Mouse (Mus musculus) neural tube, embryonic 11.5 days (tissue): ENCODE data around the gene Akap7. TPM values are rescaled to one million over a fixed set of nuclear protein-coding genes. Genes with fewer than 3 reads are reported as not detected.

Experiments used
- ATAC-seq: fragments of 200-750 bp; cut with Nextera tagmentation; 2 replicates; pipeline ENCODE4 v1.8.0; 2017; ENCODE audit warnings: moderate number of reproducible peaks, mild to moderate bottlenecking, moderate TSS enrichment, moderate library complexity; ENCODE audit not compliant: insufficient read depth, low FRiP score, low TSS enrichment
- DNase-seq: peaks from one replicate; pipeline ENCODE4 v3.0.0-alpha.2; 2015; ENCODE audit warnings: low spot score
- H3K27ac ChIP-seq: fragments of 300-500 bp; sonication (generic); 2 replicates; pipeline ENCODE4 v1.5.1; 2014; ENCODE audit warnings: low read depth, mild to moderate bottlenecking, low read length
- H3K27me3 ChIP-seq: fragments of 300-500 bp; sonication (generic); 2 replicates; pipeline ENCODE4 v1.6.1; 2014; ENCODE audit warnings: mild to moderate bottlenecking, low read length, mixed read lengths; ENCODE audit not compliant: control insufficient read depth, insufficient read depth
- H3K36me3 ChIP-seq: fragments of 300-500 bp; sonication (generic); 2 replicates; pipeline ENCODE4 v1.6.1; 2014; ENCODE audit warnings: mild to moderate bottlenecking, low read length, moderate library complexity, mixed read lengths; ENCODE audit not compliant: control insufficient read depth, insufficient read depth
- H3K4me1 ChIP-seq: fragments of 300-500 bp; sonication (generic); 2 replicates; pipeline ENCODE4 v1.6.1; 2014; ENCODE audit warnings: low read length, mixed read lengths; ENCODE audit not compliant: control insufficient read depth, insufficient read depth
- H3K4me2 ChIP-seq: fragments of 300-500 bp; sonication (generic); 2 replicates; pipeline ENCODE4 v1.6.1; 2014; ENCODE audit warnings: low read depth, mild to moderate bottlenecking, moderate library complexity
- H3K4me3 ChIP-seq: fragments of 300-500 bp; sonication (generic); 2 replicates; pipeline ENCODE4 v1.5.1; 2014; ENCODE audit warnings: low read depth, low read length
- H3K9ac ChIP-seq: fragments of 300-500 bp; sonication (generic); 2 replicates; pipeline ENCODE4 v1.6.1; 2014; ENCODE audit warnings: mild to moderate bottlenecking, low read length
- H3K9me3 ChIP-seq: fragments of 300-500 bp; sonication (generic); 2 replicates; pipeline ENCODE4 v1.6.1; 2016; ENCODE audit warnings: low read length; ENCODE audit not compliant: control insufficient read depth
- WGBS: fragments of 180-500 bp; shearing (Covaris S2); extraction: QIAGEN DNeasy Blood & Tissue Kit; methylation state at CpG from one replicate; pipeline ENCODE4 v1.1.7; 2014; 5-methylcytosine and 5-hydroxymethylcytosine counted together
- polyA plus RNA-seq: library from polyadenylated mRNA; unstranded; fragments of >200 nt; fragmentation: Nextera tagmentation; extraction: Ambion mirVana; gene quantifications from 2 replicates; pipeline ENCODE4 v1.2.1, GENCODE M21; 2014

Akap7 gene
- 19.0 and 24.0 TPM in 2 replicates for polyA plus RNA-seq

- no peaks in the 10 kb centered on the region for H3K27me3 ChIP-seq
- no peaks in the 10 kb centered on the region for H3K4me1 ChIP-seq
Observed at GRCm38 (mm10) chr10:25307770-25308169, at the start of gene Akap7. Akap7 (minus strand) TSS chr10:25307870.

GRCm38 (mm10) chr10:25354390-25354789 lies 46.7 kb upstream of the Akap7 start:
- WGBS, result 93% methylated on average over 7 of the region's 7 CpGs
- no peak for DNase-seq

More at GRCm38 (mm10) chr10:25307770-25308169, at the start of gene Akap7:
- H3K27ac ChIP-seq, result no peak within 1 kb of the TSS
- 91% methylated on average over 9 of the region's 9 CpGs for WGBS
- no peak for DNase-seq
- no peak within 1 kb of the TSS for H3K9ac ChIP-seq
- ATAC-seq, result no peak
- H3K36me3 ChIP-seq, result no peaks in the 10 kb centered on the region
- H3K4me3 ChIP-seq, result no peak within 1 kb of the TSS
- H3K9me3 ChIP-seq, result no peaks in the 10 kb centered on the region
- H3K4me2 ChIP-seq, result no peak within 1 kb of the TSS

GRCm38 (mm10) chr10:25353941-25354340 lies 46.3 kb upstream of the Akap7 start:
- 91% methylated on average over 3 of the region's 3 CpGs for WGBS
- Histone ChIP-seq H3K36me3 (no peaks in the 10 kb centered on the region), H3K9me3 (no peaks in the 10 kb centered on the region), H3K4me2 (no peak overlapping the region), H3K4me1 (no peaks in the 10 kb centered on the region), H3K27ac (no peak overlapping the region), H3K27me3 (no peaks in the 10 kb centered on the region), H3K4me3 (no peak overlapping the region), H3K9ac (no peak overlapping the region)
- no peak for DNase-seq
- no peak for ATAC-seq

More at GRCm38 (mm10) chr10:25354390-25354789, 46.7 kb upstream of the Akap7 start:
- Histone ChIP-seq H3K36me3 (no peaks in the 10 kb centered on the region), H3K4me3 (no peak overlapping the region), H3K27ac (no peak overlapping the region), H3K4me2 (no peak overlapping the region), H3K27me3 (no peaks in the 10 kb centered on the region), H3K9ac (no peak overlapping the region), H3K9me3 (no peaks in the 10 kb centered on the region), H3K4me1 (no peaks in the 10 kb centered on the region)
- ATAC-seq, result no peak

GRCm38 (mm10) chr10:25342801-25343200 lies 35.1 kb upstream of the Akap7 start:
- Histone ChIP-seq H3K4me2 (no peak overlapping the region), H3K4me3 (no peak overlapping the region), H3K36me3 (no peaks in the 10 kb centered on the region), H3K27ac (no peak overlapping the region), H3K9ac (no peak overlapping the region), H3K27me3 (no peaks in the 10 kb centered on the region), H3K9me3 (no peaks in the 10 kb centered on the region), H3K4me1 (no peaks in the 10 kb centered on the region)
- ATAC-seq (no peak), DNase-seq (no peak)

- Histone ChIP-seq H3K4me1 (no peaks in the 10 kb centered on the region), H3K27me3 (no peaks in the 10 kb centered on the region), H3K36me3 (no peaks in the 10 kb centered on the region), H3K27ac (no peak overlapping the region), H3K9me3 (no peaks in the 10 kb centered on the region), H3K4me2 (no peak overlapping the region), H3K9ac (no peak overlapping the region), H3K4me3 (no peak overlapping the region)
- no peak for DNase-seq
- no peak for ATAC-seq
- 89% methylated on average over 5 of the region's 5 CpGs for WGBS
Observed at GRCm38 (mm10) chr10:25340675-25341074, 33.0 kb upstream of the Akap7 start.

- no peaks in the 10 kb centered on the region for H3K36me3 ChIP-seq
Observed at GRCm38 (mm10) chr10:25333390-25334079, 25.9 kb upstream of the Akap7 start.

GRCm38 (mm10) chr10:25331321-25332049 lies 23.8 kb upstream of the Akap7 start:
- no peak overlapping the region for H3K4me2 ChIP-seq
- H3K9ac ChIP-seq, result no peak overlapping the region
- H3K36me3 ChIP-seq, result no peaks in the 10 kb centered on the region
- no peak for ATAC-seq
- 81% methylated on average over 9 of the region's 9 CpGs for whole genome bisulfite sequencing
- H3K9me3 ChIP-seq, result no peaks in the 10 kb centered on the region
- no peak for DNase-seq
- H3K4me3 ChIP-seq, result no peak overlapping the region
- H3K27me3 ChIP-seq, result no peaks in the 10 kb centered on the region
- no peak overlapping the region for H3K27ac ChIP-seq
- H3K4me1 ChIP-seq, result no peaks in the 10 kb centered on the region

More at GRCm38 (mm10) chr10:25333390-25334079, 25.9 kb upstream of the Akap7 start:
- Histone ChIP-seq H3K4me1 (no peaks in the 10 kb centered on the region), H3K9ac (no peak overlapping the region), H3K4me3 (no peak overlapping the region), H3K9me3 (no peaks in the 10 kb centered on the region), H3K27me3 (no peaks in the 10 kb centered on the region), H3K4me2 (no peak overlapping the region), H3K27ac (no peak overlapping the region)
- 75% methylated on average over 4 of the region's 4 CpGs for WGBS
- ATAC-seq (no peak), DNase-seq (no peak)

GRCm38 (mm10) chr10:25330094-25330493 lies 22.4 kb upstream of the Akap7 start:
- ATAC-seq (no peak), DNase-seq (no peak)
- Histone ChIP-seq H3K4me1 (no peaks in the 10 kb centered on the region), H3K27ac (no peak overlapping the region), H3K9me3 (no peaks in the 10 kb centered on the region), H3K36me3 (no peaks in the 10 kb centered on the region), H3K27me3 (no peaks in the 10 kb centered on the region), H3K4me3 (no peak overlapping the region), H3K9ac (no peak overlapping the region), H3K4me2 (no peak overlapping the region)
- 85% methylated on average over 7 of the region's 7 CpGs for WGBS

- H3K4me3 ChIP-seq, result no peak overlapping the region
- H3K27me3 ChIP-seq, result no peaks in the 10 kb centered on the region
- DNase-seq (no peak), ATAC-seq (no peak)
- H3K9ac ChIP-seq, result no peak overlapping the region
- H3K36me3 ChIP-seq, result no peaks in the 10 kb centered on the region
- H3K4me2 ChIP-seq, result no peak overlapping the region
- no peaks in the 10 kb centered on the region for H3K4me1 ChIP-seq
- WGBS, result 78% methylated on average over 6 of the region's 6 CpGs
- H3K9me3 ChIP-seq, result no peaks in the 10 kb centered on the region
- H3K27ac ChIP-seq, result no peak overlapping the region
Observed at GRCm38 (mm10) chr10:25327511-25327910, 19.8 kb upstream of the Akap7 start.
